Mouse (Mus musculus): ENCODE measurements around the gene Lipt2.

- TF ChIP-seq CTCF (conservative IDR thresholded peaks at IDR 0.05; ENCODE audit: insufficient read depth, insufficient read length, low read depth, low read length) (no peak), POLR2A (IDR thresholded peaks at IDR 0.05; ENCODE audit: low read depth, low read length) (no peak)
These were observed 44.5 kb downstream of the Lipt2 start for GRCm38 (mm10) chr7:100203616-100204015.

Measured in kidney, adult 2 months (tissue).